Mouse (Mus musculus) embryonic facial prominence, embryonic 14.5 days (tissue): Measurements from ENCODE around the gene Kifc1. TPM values are rescaled to one million over a fixed set of nuclear protein-coding genes. Genes with fewer than 3 reads are reported as not detected.
A peak's percentile ranks its signal among the peaks of the same experiment; 100 is the strongest.

Experiments
- ATAC-seq: fragments of 200-750 bp; cut with Nextera tagmentation; 2 replicates; pipeline ENCODE4 v1.8.0; 2017; ENCODE audit warnings: low read depth, moderate number of reproducible peaks, moderate TSS enrichment
- DNase-seq: peaks from one replicate; pipeline ENCODE4 v3.0.0-alpha.2; 2015; ENCODE audit warnings: low spot score
- H3K27ac ChIP-seq: fragments of 300-500 bp; sonication (generic); replicated peaks from 2 replicates; pipeline ENCODE4 v1.5.1; 2014; ENCODE audit warnings: low read depth, mild to moderate bottlenecking, low read length, moderate library complexity
- H3K27me3 ChIP-seq: fragments of 300-500 bp; sonication (generic); replicated peaks from 2 replicates; pipeline ENCODE4 v1.6.1; 2014; ENCODE audit warnings: low read length; ENCODE audit not compliant: control insufficient read depth, insufficient read depth
- H3K36me3 ChIP-seq: fragments of 300-500 bp; sonication (generic); 2 replicates; pipeline ENCODE4 v1.6.1; 2014; ENCODE audit warnings: low read length, mixed read lengths; ENCODE audit not compliant: control insufficient read depth, insufficient read depth
- H3K4me1 ChIP-seq: fragments of 300-500 bp; sonication (generic); 2 replicates; pipeline ENCODE4 v1.6.1; 2014; ENCODE audit warnings: antibody characterized with exemption, low read length; ENCODE audit not compliant: control insufficient read depth, insufficient read depth
- H3K4me2 ChIP-seq: fragments of 300-500 bp; sonication (generic); 2 replicates; pipeline ENCODE4 v1.6.1; 2014; ENCODE audit warnings: low read depth, mild to moderate bottlenecking, low read length, moderate library complexity, mixed read lengths
- H3K4me3 ChIP-seq: fragments of 300-500 bp; sonication (generic); 2 replicates; pipeline ENCODE4 v1.5.1; 2014; ENCODE audit warnings: low read depth, mild to moderate bottlenecking, low read length
- H3K9ac ChIP-seq: fragments of 300-500 bp; sonication (generic); 2 replicates; pipeline ENCODE4 v1.6.1; 2014; ENCODE audit warnings: low read depth, mild to moderate bottlenecking, low read length, moderate library complexity, mixed read lengths
- H3K9me3 ChIP-seq: fragments of 300-500 bp; sonication (generic); 2 replicates; pipeline ENCODE4 v1.6.1; 2016; ENCODE audit warnings: low read length; ENCODE audit not compliant: control insufficient read depth
- WGBS: fragments of 180-500 bp; shearing (Covaris S2); extraction: QIAGEN DNeasy Blood & Tissue Kit; methylation state at CpG from one replicate; pipeline ENCODE4 v1.1.7; 2014; 5-methylcytosine and 5-hydroxymethylcytosine counted together
- polyA plus RNA-seq: library from polyadenylated mRNA; unstranded; fragments of >200 nt; fragmentation: Nextera tagmentation; extraction: Ambion mirVana; gene quantifications from 2 replicates; pipeline ENCODE4 v1.2.1, GENCODE M21; 2014

Kifc1 gene
- polyA plus RNA-seq, 1 experiment from 2014 or later, result 5.9 TPM

DNA sequence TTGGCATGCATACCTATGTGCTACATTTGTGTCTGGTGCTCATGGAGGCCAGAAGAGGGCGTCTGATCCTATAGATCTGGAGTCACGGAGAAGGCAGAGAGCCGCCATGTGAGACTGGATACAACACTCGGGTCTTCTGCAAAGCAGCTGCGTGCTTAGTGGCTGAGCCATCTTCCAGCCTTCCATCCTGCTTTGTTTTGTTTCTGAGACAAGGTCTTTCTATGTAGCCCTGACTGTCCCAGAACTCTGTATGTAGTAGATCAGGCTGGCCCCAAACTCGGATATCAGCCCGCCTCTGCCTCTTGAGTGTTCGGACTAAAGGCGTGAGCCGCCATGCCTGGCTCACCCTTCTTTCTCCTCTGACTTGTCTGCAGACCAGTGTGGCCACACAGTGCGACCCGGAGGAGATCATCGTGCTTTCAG is 24.5 kb upstream of the Kifc1 start:
- DNase-seq, result no peak
- Histone ChIP-seq H3K4me3 (peak overlapping the region; percentile 51), H3K9me3 (no peaks in the 10 kb centered on the region), H3K4me1 (peaks cover 15% of the 10 kb centered on the region), H3K4me2 (peak overlapping the region; percentile 70; the same call in 1 of the 2 replicates), H3K9ac (no peak overlapping the region), H3K36me3 (peaks cover 52% of the 10 kb centered on the region), H3K27me3 (no peaks in the 10 kb centered on the region), H3K27ac (no peak overlapping the region)
- no peak for ATAC-seq
- 73% methylated on average over 13 of the region's 13 CpGs for WGBS

DNA sequence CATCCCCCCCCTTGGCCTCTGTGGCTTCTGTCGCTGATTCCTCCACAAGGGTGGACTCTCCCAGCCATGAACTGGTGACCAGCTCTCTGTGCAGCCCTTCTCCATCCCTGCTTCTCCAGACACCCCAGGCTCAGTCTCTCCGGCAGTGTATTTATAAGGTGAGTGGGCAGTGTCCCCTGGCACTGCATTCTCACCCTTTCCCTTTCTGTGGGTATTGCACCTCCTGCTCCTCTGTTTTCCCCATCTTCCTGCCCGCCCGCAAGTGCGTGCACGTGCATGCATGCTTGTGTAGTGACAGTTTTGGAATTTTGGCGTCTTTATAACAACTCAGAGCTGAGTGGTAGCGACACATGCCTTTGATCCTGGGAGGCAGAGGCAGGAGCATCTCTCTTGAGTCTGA is 23.4 kb upstream of the Kifc1 start:
- peaks cover 52% of the 10 kb centered on the region for H3K36me3 ChIP-seq
- DNase-seq (no peak), ATAC-seq (no peak)
- H3K9me3 ChIP-seq, result no peaks in the 10 kb centered on the region
- H3K9ac ChIP-seq, result no peak overlapping the region
- H3K4me2 ChIP-seq, result no peak overlapping the region
- H3K27ac ChIP-seq, result no peak overlapping the region
- no peaks in the 10 kb centered on the region for H3K27me3 ChIP-seq
- WGBS, result 95% methylated on average over 8 of the region's 8 CpGs
- peaks cover 15% of the 10 kb centered on the region for H3K4me1 ChIP-seq
- H3K4me3 ChIP-seq, result no peak overlapping the region

DNA sequence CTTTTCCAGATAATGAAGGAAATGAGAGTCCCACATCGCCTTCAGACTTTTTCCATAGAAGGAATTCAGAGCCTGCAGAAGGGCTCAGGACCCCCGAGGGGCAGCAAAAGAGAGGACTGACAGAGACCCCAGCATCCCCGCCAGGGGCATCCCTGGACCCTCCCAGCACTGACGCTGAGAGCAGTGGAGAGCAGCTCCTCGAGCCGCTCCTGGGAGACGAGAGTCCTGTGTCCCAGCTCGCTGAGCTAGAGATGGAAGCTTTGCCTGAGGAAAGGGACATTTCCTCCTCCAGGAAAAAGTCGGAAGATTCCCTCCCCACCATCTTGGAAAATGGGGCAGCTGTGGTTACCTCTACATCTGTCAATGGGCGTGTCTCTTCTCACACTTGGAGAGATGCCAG is 22.8 kb upstream of the Kifc1 start:
- H3K27ac ChIP-seq, result no peak overlapping the region
- no peak overlapping the region for H3K4me3 ChIP-seq
- peaks cover 52% of the 10 kb centered on the region for H3K36me3 ChIP-seq

DNA sequence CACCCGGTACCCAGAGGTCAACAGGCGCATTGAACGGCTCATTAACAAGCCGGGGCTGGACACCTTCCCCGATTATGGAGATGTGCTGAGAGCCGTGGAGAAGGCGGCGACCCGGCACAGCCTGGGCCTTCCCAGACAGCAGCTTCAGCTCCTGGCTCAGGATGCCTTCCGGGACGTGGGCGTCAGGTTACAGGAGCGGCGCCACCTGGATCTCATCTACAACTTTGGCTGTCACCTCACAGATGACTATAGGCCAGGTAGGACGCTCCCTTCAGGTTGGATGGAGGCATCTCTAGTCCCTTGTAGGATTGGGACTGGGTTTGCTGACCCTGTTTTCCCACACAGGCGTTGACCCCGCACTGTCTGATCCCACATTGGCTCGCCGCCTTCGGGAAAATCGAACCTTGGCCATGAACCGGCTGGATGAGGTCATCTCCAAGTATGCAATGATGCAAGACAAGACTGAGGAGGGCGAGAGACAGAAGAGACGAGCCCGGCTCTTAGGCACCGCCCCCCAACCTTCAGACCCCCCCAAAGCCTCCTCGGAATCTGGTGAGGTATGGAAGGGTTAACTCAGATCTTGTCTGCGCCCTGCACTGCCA is 21.5 kb upstream of the Kifc1 start:
- H3K4me3 ChIP-seq, result no peak overlapping the region
- H3K4me2 ChIP-seq, result no peak overlapping the region
- H3K27me3 ChIP-seq, result no peaks in the 10 kb centered on the region
- DNase-seq (no peak), ATAC-seq (no peak)
- WGBS, result 90% methylated on average over 28 of the region's 28 CpGs
- peaks cover 20% of the 10 kb centered on the region for H3K4me1 ChIP-seq
- H3K27ac ChIP-seq, result no peak overlapping the region
- H3K9ac ChIP-seq, result no peak overlapping the region
- H3K36me3 ChIP-seq, result peaks cover 42% of the 10 kb centered on the region
- no peaks in the 10 kb centered on the region for H3K9me3 ChIP-seq

More for the DNA sequence above, 22.8 kb upstream of the Kifc1 start:
- ATAC-seq (no peak), DNase-seq (no peak)
- Histone ChIP-seq H3K4me1 (peaks cover 16% of the 10 kb centered on the region), H3K4me2 (no peak overlapping the region), H3K27me3 (no peaks in the 10 kb centered on the region), H3K9me3 (no peaks in the 10 kb centered on the region), H3K9ac (no peak overlapping the region)
- WGBS, result 90% methylated on average over 10 of the region's 10 CpGs

DNA sequence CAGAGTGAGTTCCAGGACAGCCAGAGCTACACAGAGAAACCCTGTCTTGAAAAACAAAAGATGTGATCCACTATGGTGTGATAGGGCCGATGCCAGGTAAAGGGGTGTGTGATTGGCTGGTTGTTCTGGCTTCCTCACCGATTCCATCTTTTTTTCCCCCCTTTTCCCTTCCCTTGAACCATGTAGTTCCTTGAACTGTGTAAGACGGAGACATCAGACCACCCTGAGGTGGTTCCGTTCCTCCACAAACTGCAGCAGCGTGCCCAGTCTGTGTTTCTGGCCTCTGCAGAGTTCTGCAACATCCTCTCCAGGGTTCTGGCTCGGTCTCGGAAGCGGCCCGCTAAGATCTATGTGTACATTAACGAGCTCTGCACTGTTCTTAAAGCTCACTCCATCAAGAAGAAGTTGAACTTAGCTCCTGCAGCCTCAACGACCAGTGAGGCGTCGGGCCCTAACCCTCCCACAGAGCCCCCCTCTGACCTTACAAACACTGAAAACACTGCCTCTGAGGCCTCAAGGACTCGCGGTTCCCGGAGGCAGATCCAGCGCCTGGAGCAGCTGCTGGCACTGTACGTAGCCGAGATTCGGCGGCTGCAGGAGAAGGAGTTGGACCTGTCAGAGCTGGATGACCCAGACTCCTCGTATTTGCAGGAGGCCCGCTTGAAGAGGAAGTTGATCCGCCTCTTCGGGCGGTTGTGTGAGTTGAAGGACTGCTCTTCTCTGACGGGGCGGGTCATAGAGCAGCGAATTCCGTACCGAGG is 20.8 kb upstream of the Kifc1 start:
- no peak overlapping the region for H3K4me2 ChIP-seq
- no peak overlapping the region for H3K9ac ChIP-seq
- peaks cover 42% of the 10 kb centered on the region for H3K36me3 ChIP-seq
- peaks cover 17% of the 10 kb centered on the region for H3K4me1 ChIP-seq
- no peak for DNase-seq
- H3K27ac ChIP-seq, result no peak overlapping the region
- H3K9me3 ChIP-seq, result no peaks in the 10 kb centered on the region
- no peaks in the 10 kb centered on the region for H3K27me3 ChIP-seq
- WGBS, result 91% methylated on average over 31 of the region's 31 CpGs
- H3K4me3 ChIP-seq, result no peak overlapping the region
- no peak for ATAC-seq

DNA sequence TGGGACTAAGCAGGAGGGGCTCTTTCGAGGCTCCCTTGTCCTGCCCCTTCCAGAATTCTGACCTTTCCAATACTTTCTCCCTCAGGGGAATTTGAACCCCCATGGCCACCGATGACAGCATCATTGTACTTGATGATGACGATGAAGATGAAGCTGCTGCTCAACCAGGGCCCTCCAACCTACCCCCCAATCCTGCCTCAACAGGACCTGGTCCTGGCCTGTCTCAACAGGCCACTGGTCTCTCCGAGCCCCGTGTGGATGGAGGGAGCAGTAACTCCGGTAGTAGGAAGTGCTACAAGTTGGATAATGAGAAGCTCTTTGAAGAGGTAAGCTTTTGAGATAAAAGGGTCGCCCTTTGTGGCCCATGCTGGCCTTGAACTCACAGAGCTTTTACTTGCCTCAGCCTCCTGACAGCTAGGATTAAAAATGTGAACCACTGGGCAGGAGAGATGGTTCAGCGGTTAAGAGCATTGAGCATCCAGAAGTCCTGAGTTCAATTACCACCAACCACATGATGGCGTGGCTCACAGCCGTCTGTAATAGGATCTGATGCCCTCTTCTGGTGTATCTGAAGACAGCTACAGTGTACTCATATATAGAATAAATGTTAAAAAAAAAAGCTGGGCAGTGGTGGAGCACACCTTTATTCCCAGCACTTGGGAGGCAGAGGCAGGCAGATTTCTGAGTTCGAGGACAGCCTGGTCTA is 20.0 kb upstream of the Kifc1 start:
- H3K27ac ChIP-seq, result peak overlapping the region; percentile 92
- peak overlapping the region; percentile 97 for H3K4me2 ChIP-seq
- H3K9me3 ChIP-seq, result no peaks in the 10 kb centered on the region
- peaks cover 42% of the 10 kb centered on the region for H3K36me3 ChIP-seq
- WGBS, result 42% methylated on average over 11 of the region's 11 CpGs
- peaks cover 17% of the 10 kb centered on the region for H3K4me1 ChIP-seq
- DNase-seq (no peak), ATAC-seq (no peak)
- no peaks in the 10 kb centered on the region for H3K27me3 ChIP-seq
- peak overlapping the region; percentile 95 for H3K4me3 ChIP-seq
- H3K9ac ChIP-seq, result peak overlapping the region; percentile 93

DNA sequence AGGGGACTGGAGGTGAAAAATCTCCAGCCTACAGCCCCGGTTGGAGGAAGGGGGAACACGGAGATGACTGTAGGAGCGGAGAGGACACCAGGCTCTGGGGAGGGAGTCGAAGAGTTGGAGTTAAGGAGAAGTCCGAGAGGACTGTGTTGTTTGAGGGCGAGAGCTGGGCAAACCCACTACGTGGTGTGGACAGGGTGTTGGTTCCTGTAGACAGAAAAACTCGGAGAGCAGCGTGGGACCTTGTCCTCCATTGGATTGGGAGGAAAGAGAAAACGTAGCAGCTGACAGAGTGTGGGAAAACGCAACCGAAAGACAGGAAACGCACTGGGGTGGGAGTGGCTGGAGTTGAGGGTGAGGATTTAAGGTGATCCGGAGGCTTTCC is 19.4 kb upstream of the Kifc1 start:
- peaks cover 39% of the 10 kb centered on the region for H3K36me3 ChIP-seq
- H3K9me3 ChIP-seq, result no peaks in the 10 kb centered on the region
- no peaks in the 10 kb centered on the region for H3K27me3 ChIP-seq
- H3K9ac ChIP-seq, result peak overlapping the region; percentile 93
- H3K27ac ChIP-seq, result peak overlapping the region; percentile 92
- under 1% methylated on average over 14 of the region's 14 CpGs for WGBS
- ATAC-seq (peak; percentile 0; the same call in 1 of the 2 replicates), DNase-seq (peak; percentile 60)
- H3K4me3 ChIP-seq, result peak overlapping the region; percentile 95
- peak overlapping the region; percentile 97 for H3K4me2 ChIP-seq
- peaks cover 13% of the 10 kb centered on the region for H3K4me1 ChIP-seq

DNA sequence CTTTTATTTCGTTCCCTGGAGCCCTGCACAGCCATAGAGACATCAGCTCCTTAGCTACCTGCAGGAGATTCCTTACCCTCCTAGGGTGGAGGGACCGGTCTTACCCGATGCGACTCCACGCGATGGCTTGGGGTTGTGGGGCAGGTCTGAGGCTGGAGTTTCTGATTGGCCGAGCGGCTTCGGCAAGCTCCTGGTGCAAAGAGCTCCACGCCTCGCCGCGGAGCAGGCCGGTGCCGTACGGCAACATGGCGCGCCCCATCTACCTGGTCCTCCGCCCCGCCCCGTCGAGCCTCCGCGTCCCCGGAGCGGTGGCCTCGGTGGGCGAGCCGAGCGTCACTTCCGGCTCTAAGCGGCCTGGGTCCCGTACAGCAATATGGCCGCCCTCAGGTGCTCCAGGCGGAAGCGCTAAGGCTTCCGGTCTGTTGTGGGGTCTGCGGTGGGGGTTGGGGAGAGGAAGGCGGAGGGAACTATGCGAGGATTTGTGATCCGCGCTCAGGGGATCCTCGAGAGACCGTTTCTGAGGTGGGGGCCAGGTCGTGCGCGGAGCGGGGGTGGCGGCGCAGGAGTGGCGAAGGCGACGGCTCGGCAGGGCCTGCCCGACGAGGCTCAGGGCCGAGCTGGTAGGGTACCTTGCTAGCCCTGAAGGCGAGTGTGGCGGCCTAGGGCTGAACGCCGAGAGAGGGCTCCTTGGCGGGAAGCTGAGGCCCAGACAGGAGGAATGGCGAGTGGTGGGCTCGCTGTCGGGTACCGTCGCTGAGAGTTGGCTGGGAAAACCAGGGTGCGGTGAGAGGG is 18.8 kb upstream of the Kifc1 start, which contains the start of gene Daxx:
Daxx (plus strand) TSS at position 338 of the 792 bp plus-strand sequence.
- Histone ChIP-seq H3K27me3 (no peaks in the 10 kb centered on the region), H3K4me1 (peaks cover 11% of the 10 kb centered on the region), H3K9ac (peak within 1 kb of the TSS; percentile 93), H3K4me2 (peak within 1 kb of the TSS; percentile 97), H3K36me3 (peaks cover 33% of the 10 kb centered on the region), H3K4me3 (peak within 1 kb of the TSS; percentile 95), H3K9me3 (no peaks in the 10 kb centered on the region), H3K27ac (peak within 1 kb of the TSS; percentile 92)
- DNase-seq (peak; percentile 99), ATAC-seq (peak; percentile 97)
- under 1% methylated on average over 46 of the region's 68 CpGs for WGBS
